Mouse (Mus musculus): ENCODE results near the gene Nhlrc3.

GRCm38 (mm10) chr3:53477468-53477867 is 14.3 kb upstream of the Nhlrc3 start:
- TF ChIP-seq CTCF (IDR thresholded peaks at IDR 0.05; ENCODE audit: low read depth) (no peak), EP300 (optimal IDR thresholded peaks at IDR 0.05) (no peak)

All from stomach, postnatal 0 days (tissue).